Mouse (Mus musculus) stomach, postnatal 0 days (tissue): ENCODE data around the gene Ap4b1.

Source experiments
- CTCF ChIP-seq: IDR thresholded peaks from 2 replicates; pipeline ENCODE4 v1.5.1; 2016; ENCODE audit warnings: antibody characterized with exemption, low read depth, mild to moderate bottlenecking, moderate library complexity
- EP300 ChIP-seq: optimal IDR thresholded peaks from 2 replicates; pipeline ENCODE3; 2016; ENCODE audit warnings: antibody characterized with exemption

- TF ChIP-seq CTCF = no peak
- no peak for TF ChIP-seq EP300
These were observed 22.1 kb upstream of the Ap4b1 start for GRCm38 (mm10) chr3:103787225-103787624.
